Mouse (Mus musculus) kidney, adult 2 months (tissue): Measurements from ENCODE around the gene Vmn1r69. TPM values are rescaled to one million over a fixed set of nuclear protein-coding genes. Genes with fewer than 3 reads are reported as not detected.

Experiments used
- DNase-seq: peaks from one replicate; pipeline ENCODE4 v3.0.0; 2021
- H3K27ac ChIP-seq: fragments of 200-500 bp; 2 replicates; pipeline ENCODE4 v1.5.1; 2012; ENCODE audit warnings: low read depth, low read length, control low read depth, inconsistent platforms; ENCODE audit not compliant: insufficient read depth
- H3K27me3 ChIP-seq: fragments of 200-500 bp; replicated peaks from 2 replicates; pipeline ENCODE4 v1.6.1; 2012; ENCODE audit warnings: mild to moderate bottlenecking, moderate library complexity, low read length, inconsistent platforms; ENCODE audit not compliant: control insufficient read depth, insufficient read depth
- H3K36me3 ChIP-seq: fragments of 200-500 bp; 2 replicates; pipeline ENCODE4 v1.6.1; 2012; ENCODE audit warnings: mild to moderate bottlenecking, moderate library complexity, low read length, inconsistent platforms; ENCODE audit not compliant: control insufficient read depth, insufficient read depth
- H3K4me1 ChIP-seq: fragments of 200-500 bp; 2 replicates; pipeline ENCODE4 v1.6.1; 2011; ENCODE audit warnings: low read length; ENCODE audit not compliant: control insufficient read depth, insufficient read depth
- H3K4me3 ChIP-seq: fragments of 200-500 bp; 2 replicates; pipeline ENCODE4 v1.5.1; 2011; ENCODE audit warnings: mild to moderate bottlenecking, low read depth, low read length, control low read depth; ENCODE audit not compliant: insufficient read depth
- CTCF ChIP-seq: fragments of 200-500 bp; conservative IDR thresholded peaks from 2 replicates; pipeline ENCODE4 v1.5.1; 2011; ENCODE audit warnings: low read depth, mild to moderate bottlenecking, control low read depth, low read length, moderate library complexity, mixed read lengths; ENCODE audit not compliant: insufficient read depth, insufficient read length
- POLR2A ChIP-seq: fragments of 200-500 bp; IDR thresholded peaks from one replicate; pipeline ENCODE4 v1.6.1; 2011; ENCODE audit warnings: low read depth, low read length, control low read depth
- WGBS: fragments of 180-500 bp; shearing (Covaris S2); methylation state at CpG from one replicate; pipeline ENCODE4 v1.1.7; 2018; 5-methylcytosine and 5-hydroxymethylcytosine counted together
- polyA plus RNA-seq: library from polyadenylated mRNA; depleted of rRNA; stranded (reverse); fragments of >200 nt; gene quantifications from 2 replicates; pipeline ENCODE4 v1.2.3, GENCODE M21; 2012; rRNA removed

The Vmn1r69 gene
- not detected in 2 replicates for polyA plus RNA-seq

DNA sequence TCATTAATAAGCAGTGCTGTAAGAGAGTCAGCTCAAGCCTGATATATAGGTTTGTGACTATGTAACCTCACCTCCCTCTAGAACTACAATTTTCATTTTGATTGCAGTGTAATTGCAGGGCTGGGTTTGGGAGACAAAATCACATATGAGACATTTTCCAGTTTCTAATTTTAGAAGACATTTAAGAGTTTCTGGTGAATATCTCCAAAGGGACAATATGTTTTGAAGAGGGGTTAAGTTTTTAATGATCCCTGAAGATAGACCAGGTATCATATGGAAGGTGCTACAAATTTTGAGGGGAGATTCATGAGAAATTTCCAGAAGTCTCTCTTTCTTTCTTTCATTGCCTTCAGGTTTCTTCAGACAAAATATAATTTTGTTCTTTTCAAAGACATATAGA is at the start of gene Vmn1r69:
TSS of gene Vmn1r69 (minus strand) at position 101 of the 400 bp plus-strand sequence.
- Histone ChIP-seq H3K36me3 (no peaks in the 10 kb centered on the region), H3K27ac (no peak within 1 kb of the TSS), H3K4me3 (no peak within 1 kb of the TSS), H3K4me1 (no peaks in the 10 kb centered on the region), H3K27me3 (no peaks in the 10 kb centered on the region)
- TF ChIP-seq CTCF (no peak), POLR2A (no peak)
- no peak for DNase-seq

GRCm38 (mm10) chr7:10631232-10631631 is 17.8 kb upstream of the Vmn1r69 start, which contains the start of gene Vmn1r70:
Vmn1r70 (plus strand) TSS chr7:10631532.
- Histone ChIP-seq H3K27me3 (no peaks in the 10 kb centered on the region; the same call in 1 of the 2 replicates), H3K4me1 (no peaks in the 10 kb centered on the region), H3K27ac (no peak within 1 kb of the TSS), H3K36me3 (no peaks in the 10 kb centered on the region), H3K4me3 (no peak within 1 kb of the TSS)
- WGBS, result 62% methylated on average over 1 of the region's 1 CpGs
- no peak for TF ChIP-seq CTCF
- no peak for TF ChIP-seq POLR2A
- no peak for DNase-seq

DNA sequence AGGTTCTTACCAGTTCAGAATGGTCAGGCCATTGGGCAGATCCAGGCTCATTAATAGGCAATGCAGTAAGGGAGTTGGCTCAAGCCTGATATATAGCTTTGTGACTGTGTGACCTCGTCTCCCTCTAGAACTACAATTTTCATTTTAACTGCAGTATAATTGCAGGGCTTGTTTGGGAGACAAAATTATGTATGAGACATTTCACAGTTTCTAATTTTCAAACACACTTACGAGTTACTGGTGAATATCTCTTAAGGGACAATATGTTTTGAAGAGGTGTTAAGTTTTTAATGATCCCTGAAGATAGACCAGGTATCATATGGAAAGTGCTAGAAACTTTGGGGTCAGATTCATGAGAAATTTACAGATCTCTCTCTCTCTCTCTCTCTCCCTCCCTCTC is 55.1 kb downstream of the Vmn1r69 start, which contains the start of gene Vmn1r68:
TSS of gene Vmn1r68 (minus strand) at position 101 of the 400 bp plus-strand sequence.
- no peak for DNase-seq
- no peaks in the 10 kb centered on the region for H3K36me3 ChIP-seq
- H3K27ac ChIP-seq, result no peak within 1 kb of the TSS
- WGBS, result 61% methylated on average over 2 of the region's 2 CpGs
- H3K4me3 ChIP-seq, result no peak within 1 kb of the TSS
- no peaks in the 10 kb centered on the region for H3K27me3 ChIP-seq
- H3K4me1 ChIP-seq, result no peaks in the 10 kb centered on the region
- TF ChIP-seq CTCF (no peak), POLR2A (no peak)

Other genes starting within 250 kb of the Vmn1r69 start
- not detected in 2 replicates for gene Vmn1r67, start 170.3 kb downstream of the Vmn1r69 start, polyA plus RNA-seq
- gene Zik1, start 118.3 kb downstream of the Vmn1r69 start, polyA plus RNA-seq, result 0.20 and 0.31 TPM in 2 replicates
- not detected in 2 replicates for gene Vmn1r68, start 55.2 kb downstream of the Vmn1r69 start, polyA plus RNA-seq
- gene Vmn1r70, start 17.9 kb upstream of the Vmn1r69 start, polyA plus RNA-seq, result not detected in 2 replicates
- not detected in 2 replicates for gene Nlrp4b, start 74.1 kb upstream of the Vmn1r69 start, polyA plus RNA-seq
- gene Vmn1r71, start 140.7 kb upstream of the Vmn1r69 start, polyA plus RNA-seq, result not detected in 2 replicates